Mouse (Mus musculus) neural tube, embryonic 13.5 days (tissue): ENCODE data around the gene Dennd4c. TPM values are rescaled to one million over a fixed set of nuclear protein-coding genes. Genes with fewer than 3 reads are reported as not detected.

Experiments used
- ATAC-seq: fragments of 200-750 bp; cut with Nextera tagmentation; 2 replicates; pipeline ENCODE4 v1.8.0; 2017; ENCODE audit warnings: low read depth, mild to moderate bottlenecking, moderate TSS enrichment, moderate library complexity
- H3K27ac ChIP-seq: fragments of 300-500 bp; sonication (generic); replicated peaks from 2 replicates; pipeline ENCODE4 v1.5.1; 2015; ENCODE audit warnings: moderate library complexity, mild to moderate bottlenecking, inconsistent platforms
- H3K27me3 ChIP-seq: fragments of 300-500 bp; sonication (generic); 2 replicates; pipeline ENCODE4 v1.6.1; 2015; ENCODE audit warnings: mild to moderate bottlenecking, inconsistent platforms
- H3K36me3 ChIP-seq: fragments of 300-500 bp; sonication (generic); 2 replicates; pipeline ENCODE4 v1.6.1; 2015; ENCODE audit warnings: mild to moderate bottlenecking, inconsistent platforms
- H3K4me1 ChIP-seq: fragments of 300-500 bp; sonication (generic); replicated peaks from 2 replicates; pipeline ENCODE4 v1.6.1; 2015; ENCODE audit warnings: inconsistent platforms
- H3K4me2 ChIP-seq: fragments of 300-500 bp; sonication (generic); 2 replicates; pipeline ENCODE4 v1.6.1; 2015; ENCODE audit warnings: inconsistent platforms, mild to moderate bottlenecking, moderate library complexity
- H3K4me3 ChIP-seq: fragments of 300-500 bp; sonication (generic); 2 replicates; pipeline ENCODE4 v1.5.1; 2015; ENCODE audit warnings: mild to moderate bottlenecking, inconsistent platforms
- H3K9ac ChIP-seq: fragments of 300-500 bp; sonication (generic); 2 replicates; pipeline ENCODE4 v1.6.1; 2015; ENCODE audit warnings: moderate library complexity, mild to moderate bottlenecking, inconsistent platforms
- H3K9me3 ChIP-seq: fragments of 300-500 bp; sonication (generic); 2 replicates; pipeline ENCODE4 v1.6.1; 2016; ENCODE audit warnings: inconsistent platforms
- WGBS: fragments of 180-500 bp; shearing (Covaris S2); methylation state at CpG from one replicate; pipeline ENCODE4 v1.1.7; 2015; 5-methylcytosine and 5-hydroxymethylcytosine counted together
- polyA plus RNA-seq: library from polyadenylated mRNA; unstranded; fragments of >200 nt; fragmentation: Nextera tagmentation; extraction: Ambion mirVana; gene quantifications from 2 replicates; pipeline ENCODE4 v1.2.1, GENCODE M21; 2015

Gene Dennd4c
- polyA plus RNA-seq, 1 experiment from 2014 or later: 5.8 TPM

DNA sequence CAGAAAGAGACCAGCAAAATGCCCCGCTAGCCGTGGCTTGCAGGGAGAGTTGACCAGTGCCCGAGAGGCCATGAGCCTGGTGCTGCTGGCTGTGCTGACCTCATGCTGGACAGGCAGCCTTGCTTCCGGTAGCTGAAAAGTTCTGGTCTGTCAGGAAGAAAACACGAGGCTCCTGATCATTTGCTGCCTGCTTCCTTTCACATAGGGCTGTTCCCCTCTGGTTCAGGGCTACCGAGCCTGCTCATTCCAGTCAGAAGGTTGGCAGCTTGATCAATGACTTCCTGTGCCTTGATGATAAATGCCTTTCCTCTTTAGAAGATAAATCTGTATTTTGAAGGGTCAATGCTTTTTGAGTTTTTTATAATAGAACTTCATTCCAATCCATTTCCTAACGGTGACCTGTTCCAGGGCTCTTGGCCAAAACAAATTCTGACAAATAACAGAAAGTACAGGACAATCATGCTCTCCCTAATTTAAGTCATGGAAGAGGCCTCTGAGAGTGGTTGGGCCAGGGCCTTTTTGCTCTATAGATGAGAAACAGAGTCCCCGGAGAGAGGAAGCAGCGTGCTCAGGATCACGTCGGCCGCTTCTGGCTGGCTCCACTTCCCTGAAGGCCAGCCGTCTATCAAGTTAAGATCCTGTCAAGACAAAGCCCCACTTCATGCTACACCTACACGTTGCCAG lies 150.6 kb downstream of the Dennd4c start:
- no peaks in the 10 kb centered on the region for H3K9me3 ChIP-seq
- H3K4me2 ChIP-seq: no peak overlapping the region
- no peak overlapping the region for H3K9ac ChIP-seq
- H3K4me1 ChIP-seq: peaks cover 5% of the 10 kb centered on the region
- 0 out of 2 replicates have a peak overlapping the region, but pooled peaks have one; percentile 23 for H3K27ac ChIP-seq
- no peak overlapping the region for H3K4me3 ChIP-seq
- WGBS: 50% methylated on average over 14 of the region's 14 CpGs
- ATAC-seq: no peak
- no peaks in the 10 kb centered on the region for H3K27me3 ChIP-seq
- H3K36me3 ChIP-seq: no peaks in the 10 kb centered on the region

Other genes with a start within 250 kb of the Dennd4c start
- not detected in 2 replicates for gene Saxo1, start 190.2 kb upstream of the Dennd4c start, polyA plus RNA-seq
- gene Rraga, start 172.9 kb upstream of the Dennd4c start, polyA plus RNA-seq: 108 and 113 TPM in 2 replicates
- 7.8 and 8.4 TPM in 2 replicates for gene Haus6, start 136.5 kb upstream of the Dennd4c start, polyA plus RNA-seq
- 60.1 and 65.0 TPM in 2 replicates for gene Plin2, start 78.5 kb upstream of the Dennd4c start, polyA plus RNA-seq
- gene Rps6, start 108.9 kb downstream of the Dennd4c start, polyA plus RNA-seq: 437 and 462 TPM in 2 replicates
- 20.0 and 23.8 TPM in 2 replicates for gene Acer2, start 125.8 kb downstream of the Dennd4c start, polyA plus RNA-seq